Mouse (Mus musculus) liver (tissue): Measurements from ENCODE around the gene Btbd35f17.
"Not testable (repeated sequence)": the region's sequence is repeated elsewhere in the genome, so short reads cannot be mapped to it uniquely, and the experiment has no call there.

Source experiments
- DNase-seq: peaks from one replicate; pipeline ENCODE4 v3.0.0-alpha.2; 2020; ENCODE audit warnings: mixed read lengths

Gene Btbd35f17

GRCm38 (mm10) chrX:4370336-4370735 is at the start of gene Btbd35f17:
TSS of gene Btbd35f17 (plus strand) at chrX:4370636.
- DNase-seq: not testable (repeated sequence)
